9 mouse cellular contexts compared by ENCODE assay signal in genomic region chr17:75128337-75128935, GRCm38 (mm10).
A peak's percentile ranks its signal among the peaks of the same experiment; 100 is the strongest.
DNase-seq lines count a peak whose midpoint lies in the region; ATAC-seq and TF ChIP-seq lines count a peak whose summit lies in the region.
"Had no signal": no experiment of that assay in that cellular context is flagged by ENCODE, and none has a peak within 500 bp of the region (broad histone marks: within the 10 kb centered on the region; RNA-seq: fewer than 3 reads in every experiment).

No protein-coding gene starts in this region.

- no peak overlapping the region for H3K4me3 ChIP-seq in intestine, postnatal 0 days (ENCODE audit: low read depth, low read length)
- no peak overlapping the region for H3K4me3 ChIP-seq in intestine, embryonic 15.5 days (replicated peaks)
- H3K4me3 ChIP-seq in E14TG2a.4 (replicated peaks; ENCODE audit: low read length): no peak overlapping the region
- H3K4me3 ChIP-seq: hindbrain, embryonic 15.5 days had no signal

- TF ChIP-seq CTCF in intestine, postnatal 0 days (IDR thresholded peaks at IDR 0.05; ENCODE audit: low read depth): peak; percentile 57
- TF ChIP-seq CTCF in E14TG2a.4 (conservative IDR thresholded peaks at IDR 0.05; ENCODE audit: low read length): peak; percentile 58

- no peaks in the 10 kb centered on the region for H3K36me3 ChIP-seq in intestine, postnatal 0 days (ENCODE audit: control insufficient read depth, insufficient read depth)
- H3K36me3 ChIP-seq in intestine, embryonic 15.5 days: no peaks in the 10 kb centered on the region
- no peaks in the 10 kb centered on the region for H3K36me3 ChIP-seq in E14TG2a.4 (ENCODE audit: insufficient read depth, low read length)
- H3K36me3 ChIP-seq: hindbrain, embryonic 15.5 days had no signal

- ATAC-seq in intestine, postnatal 0 days: no peak
- ATAC-seq in intestine, embryonic 15.5 days: no peak
- peak; percentile 84 for ATAC-seq in megakaryocyte progenitor cell, adult 5-6 weeks (replicated peaks; ENCODE audit: poor library complexity)

- H3K27me3 ChIP-seq in intestine, postnatal 0 days (replicated peaks; ENCODE audit: control insufficient read depth, insufficient read depth, low read length): no peaks in the 10 kb centered on the region
- no peaks in the 10 kb centered on the region for H3K27me3 ChIP-seq in intestine, embryonic 15.5 days (replicated peaks)
- no peaks in the 10 kb centered on the region for H3K27me3 ChIP-seq in E14TG2a.4 (ENCODE audit: insufficient read depth, low read length)
- H3K27me3 ChIP-seq: hindbrain, embryonic 15.5 days had no signal

- DNase-seq in embryo, embryonic 10.5 days (ENCODE audit: low spot score): peak; percentile 53
- DNase-seq in kidney, adult 9 months: peak; percentile 11
- DNase-seq in natural killer cell, adult 2 months (ENCODE audit: low spot score in 2 of 2): no peak
- DNase-seq in left cerebral cortex, postnatal 25 days (ENCODE audit: low spot score in 2 of 2): no peak

- no peak overlapping the region for H3K9ac ChIP-seq in intestine, postnatal 0 days (ENCODE audit: low read depth, low read length)
- H3K9ac ChIP-seq in intestine, embryonic 15.5 days: no peak overlapping the region
- H3K9ac ChIP-seq: hindbrain, embryonic 15.5 days had no signal

- 45% methylated on average over 8 of the region's 8 CpGs for WGBS in intestine, postnatal 0 days
- 52% methylated on average over 8 of the region's 8 CpGs for WGBS in intestine, embryonic 15.5 days

- H3K9me3 ChIP-seq in intestine, postnatal 0 days (ENCODE audit: control insufficient read depth): no peaks in the 10 kb centered on the region
- H3K9me3 ChIP-seq in intestine, embryonic 15.5 days: no peaks in the 10 kb centered on the region
- 0 out of 2 replicates have a peak, but pooled peaks cover under 1% of the 10 kb centered on the region for H3K9me3 ChIP-seq in E14TG2a.4 (ENCODE audit: low read length)
- H3K9me3 ChIP-seq: hindbrain, embryonic 15.5 days had no signal

- H3K27ac ChIP-seq in intestine, postnatal 0 days (ENCODE audit: low read depth, low read length): no peak overlapping the region
- H3K27ac ChIP-seq in intestine, embryonic 15.5 days: no peak overlapping the region
- H3K27ac ChIP-seq: hindbrain, embryonic 15.5 days had no signal

- H3K4me2 ChIP-seq in intestine, postnatal 0 days (replicated peaks; ENCODE audit: low read depth): no peak overlapping the region
- H3K4me2 ChIP-seq in intestine, embryonic 15.5 days (replicated peaks): no peak overlapping the region
- H3K4me2 ChIP-seq: hindbrain, embryonic 15.5 days had no signal

- H3K4me1 ChIP-seq in intestine, postnatal 0 days (replicated peaks; ENCODE audit: control insufficient read depth, insufficient read depth, low read length): no peaks in the 10 kb centered on the region
- H3K4me1 ChIP-seq in intestine, embryonic 15.5 days (replicated peaks): no peaks in the 10 kb centered on the region
- H3K4me1 ChIP-seq in E14TG2a.4 (replicated peaks; ENCODE audit: low read depth, low read length): no peaks in the 10 kb centered on the region
- H3K4me1 ChIP-seq: hindbrain, embryonic 15.5 days had no signal

- intact Hi-C loops in left cerebral cortex, postnatal 25 days (cut with DNase I): no loop called here

Comparison
In these comparisons a context has a peak if more than half of its experiments do, and no peak if none do; other contexts are left out.
1. DNase-seq: peak in embryo, embryonic 10.5 days (single experiment) and kidney, adult 9 months (single experiment); none in natural killer cell, adult 2 months (0 of 2) and left cerebral cortex, postnatal 25 days (0 of 2).